Mouse (Mus musculus): ENCODE results near the gene Hps4. TPM values are rescaled to one million over a fixed set of nuclear protein-coding genes. Genes with fewer than 3 reads are reported as not detected.

The Hps4 gene
- polyA plus RNA-seq, 1 experiment from 2014 or later, result 19.3 TPM

- H3K4me1 ChIP-seq (ENCODE audit: control insufficient read depth, insufficient read depth, low read length), result peaks cover 27% of the 10 kb centered on the region; the same call in 1 of the 2 replicates
- ATAC-seq (replicated peaks; ENCODE audit: insufficient number of reproducible peaks, low FRiP score, low TSS enrichment), result no peak
These were observed 43.5 kb upstream of the Hps4 start for GRCm38 (mm10) chr5:112299399-112299798.

GRCm38 (mm10) chr5:112300112-112300511 is 42.8 kb upstream of the Hps4 start:
- H3K9me3 ChIP-seq (replicated peaks; ENCODE audit: control insufficient read depth, low read length), result no peaks in the 10 kb centered on the region
- no peaks in the 10 kb centered on the region for H3K27me3 ChIP-seq (ENCODE audit: control insufficient read depth, insufficient read depth, low read length)
- H3K9ac ChIP-seq (ENCODE audit: low read depth, low read length), result no peak overlapping the region
- H3K27ac ChIP-seq (ENCODE audit: low read depth, low read length), result no peak overlapping the region
- H3K4me1 ChIP-seq (ENCODE audit: control insufficient read depth, insufficient read depth, low read length), result peaks cover 21% of the 10 kb centered on the region; the same call in 1 of the 2 replicates
- ATAC-seq (replicated peaks; ENCODE audit: insufficient number of reproducible peaks, low FRiP score, low TSS enrichment), result no peak
- no peak overlapping the region for H3K4me2 ChIP-seq
- H3K4me3 ChIP-seq (ENCODE audit: low read depth, low read length), result no peak overlapping the region
- H3K36me3 ChIP-seq (ENCODE audit: control insufficient read depth, insufficient read depth, low read length), result no peaks in the 10 kb centered on the region
- 77% methylated on average over 2 of the region's 2 CpGs for WGBS (ENCODE audit: insufficient replicate concordance)

More at GRCm38 (mm10) chr5:112299399-112299798, 43.5 kb upstream of the Hps4 start:
- 73% methylated on average over 4 of the region's 4 CpGs for WGBS (ENCODE audit: insufficient replicate concordance)
- H3K4me2 ChIP-seq, result no peak overlapping the region
- peak overlapping the region; percentile 59; the same call in 1 of the 2 replicates for H3K27ac ChIP-seq (ENCODE audit: low read depth, low read length)
- H3K36me3 ChIP-seq (ENCODE audit: control insufficient read depth, insufficient read depth, low read length), result no peaks in the 10 kb centered on the region
- H3K4me3 ChIP-seq (ENCODE audit: low read depth, low read length), result no peak overlapping the region
- no peaks in the 10 kb centered on the region for H3K9me3 ChIP-seq (replicated peaks; ENCODE audit: control insufficient read depth, low read length)
- H3K9ac ChIP-seq (ENCODE audit: low read depth, low read length), result no peak overlapping the region
- H3K27me3 ChIP-seq (ENCODE audit: control insufficient read depth, insufficient read depth, low read length), result no peaks in the 10 kb centered on the region

- Histone ChIP-seq H3K9me3 (replicated peaks; ENCODE audit: control insufficient read depth, low read length) (no peaks in the 10 kb centered on the region), H3K4me2 (no peak overlapping the region), H3K4me3 (ENCODE audit: low read depth, low read length) (no peak overlapping the region), H3K36me3 (ENCODE audit: control insufficient read depth, insufficient read depth, low read length) (no peaks in the 10 kb centered on the region), H3K4me1 (ENCODE audit: control insufficient read depth, insufficient read depth, low read length) (peaks cover 19% of the 10 kb centered on the region; the same call in 1 of the 2 replicates), H3K9ac (ENCODE audit: low read depth, low read length) (no peak overlapping the region), H3K27me3 (ENCODE audit: control insufficient read depth, insufficient read depth, low read length) (no peaks in the 10 kb centered on the region), H3K27ac (ENCODE audit: low read depth, low read length) (no peak overlapping the region)
- 90% methylated on average over 6 of the region's 6 CpGs for WGBS (ENCODE audit: insufficient replicate concordance)
- no peak for ATAC-seq (replicated peaks; ENCODE audit: insufficient number of reproducible peaks, low FRiP score, low TSS enrichment)
These were observed 42.1 kb upstream of the Hps4 start for GRCm38 (mm10) chr5:112300721-112301308.

- Histone ChIP-seq H3K4me2 (no peak overlapping the region), H3K4me3 (ENCODE audit: low read depth, low read length) (no peak overlapping the region), H3K27ac (ENCODE audit: low read depth, low read length) (no peak overlapping the region), H3K27me3 (ENCODE audit: control insufficient read depth, insufficient read depth, low read length) (no peaks in the 10 kb centered on the region), H3K36me3 (ENCODE audit: control insufficient read depth, insufficient read depth, low read length) (no peaks in the 10 kb centered on the region), H3K9ac (ENCODE audit: low read depth, low read length) (no peak overlapping the region), H3K4me1 (ENCODE audit: control insufficient read depth, insufficient read depth, low read length) (peaks cover 12% of the 10 kb centered on the region; the same call in 1 of the 2 replicates), H3K9me3 (replicated peaks; ENCODE audit: control insufficient read depth, low read length) (no peaks in the 10 kb centered on the region)
- no peak for ATAC-seq (replicated peaks; ENCODE audit: insufficient number of reproducible peaks, low FRiP score, low TSS enrichment)
- 79% methylated on average over 4 of the region's 4 CpGs for WGBS (ENCODE audit: insufficient replicate concordance)
These were observed 41.2 kb upstream of the Hps4 start for GRCm38 (mm10) chr5:112301694-112302093.

DNA sequence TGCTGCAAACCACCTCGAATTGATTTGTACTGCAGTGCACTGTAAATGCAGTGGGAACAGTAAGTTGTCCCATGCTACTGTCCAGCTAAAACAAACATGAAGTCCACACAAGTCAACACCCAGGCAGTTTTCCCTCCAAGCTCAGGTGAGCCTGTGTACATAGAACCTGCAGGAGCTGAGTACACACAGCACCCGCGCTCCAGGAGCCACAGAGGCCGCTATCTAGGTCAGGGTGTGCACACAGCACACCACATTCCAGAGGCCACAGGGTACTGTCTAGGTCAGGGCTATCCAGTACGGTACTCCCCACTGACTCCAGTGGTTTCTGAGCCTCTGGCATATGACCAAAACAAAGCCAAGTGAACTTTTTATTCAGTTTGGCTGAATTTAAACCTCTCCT is 40.6 kb upstream of the Hps4 start:
- H3K9me3 ChIP-seq (replicated peaks; ENCODE audit: control insufficient read depth, low read length), result no peaks in the 10 kb centered on the region
- no peak overlapping the region for H3K9ac ChIP-seq (ENCODE audit: low read depth, low read length)
- H3K4me3 ChIP-seq (ENCODE audit: low read depth, low read length), result no peak overlapping the region
- no peak for ATAC-seq (replicated peaks; ENCODE audit: insufficient number of reproducible peaks, low FRiP score, low TSS enrichment)
- 85% methylated on average over 5 of the region's 5 CpGs for WGBS (ENCODE audit: insufficient replicate concordance)
- no peaks in the 10 kb centered on the region for H3K27me3 ChIP-seq (ENCODE audit: control insufficient read depth, insufficient read depth, low read length)
- H3K27ac ChIP-seq (ENCODE audit: low read depth, low read length), result no peak overlapping the region
- H3K36me3 ChIP-seq (ENCODE audit: control insufficient read depth, insufficient read depth, low read length), result no peaks in the 10 kb centered on the region
- H3K4me1 ChIP-seq (ENCODE audit: control insufficient read depth, insufficient read depth, low read length), result peaks cover 10% of the 10 kb centered on the region; the same call in 1 of the 2 replicates
- H3K4me2 ChIP-seq, result no peak overlapping the region

GRCm38 (mm10) chr5:112305842-112306241 is 37.0 kb upstream of the Hps4 start:
- Histone ChIP-seq H3K9ac (ENCODE audit: low read depth, low read length) (no peak overlapping the region), H3K27ac (ENCODE audit: low read depth, low read length) (no peak overlapping the region), H3K9me3 (replicated peaks; ENCODE audit: control insufficient read depth, low read length) (no peaks in the 10 kb centered on the region), H3K36me3 (ENCODE audit: control insufficient read depth, insufficient read depth, low read length) (peaks cover 2% of the 10 kb centered on the region; the same call in 1 of the 2 replicates), H3K4me1 (ENCODE audit: control insufficient read depth, insufficient read depth, low read length) (no peaks in the 10 kb centered on the region), H3K4me2 (no peak overlapping the region), H3K4me3 (ENCODE audit: low read depth, low read length) (no peak overlapping the region), H3K27me3 (ENCODE audit: control insufficient read depth, insufficient read depth, low read length) (no peaks in the 10 kb centered on the region)
- WGBS (ENCODE audit: insufficient replicate concordance), result 73% methylated on average over 5 of the region's 5 CpGs
- no peak for ATAC-seq (replicated peaks; ENCODE audit: insufficient number of reproducible peaks, low FRiP score, low TSS enrichment)

GRCm38 (mm10) chr5:112313222-112313885 is 29.5 kb upstream of the Hps4 start:
- no peak for ATAC-seq (replicated peaks; ENCODE audit: insufficient number of reproducible peaks, low FRiP score, low TSS enrichment)
- Histone ChIP-seq H3K4me2 (no peak overlapping the region), H3K4me1 (ENCODE audit: control insufficient read depth, insufficient read depth, low read length) (0 out of 2 replicates have a peak, but pooled peaks cover 5% of the 10 kb centered on the region), H3K36me3 (ENCODE audit: control insufficient read depth, insufficient read depth, low read length) (peaks cover 9% of the 10 kb centered on the region; the same call in 1 of the 2 replicates), H3K9ac (ENCODE audit: low read depth, low read length) (no peak overlapping the region), H3K27ac (ENCODE audit: low read depth, low read length) (no peak overlapping the region), H3K9me3 (replicated peaks; ENCODE audit: control insufficient read depth, low read length) (no peaks in the 10 kb centered on the region), H3K27me3 (ENCODE audit: control insufficient read depth, insufficient read depth, low read length) (no peaks in the 10 kb centered on the region), H3K4me3 (ENCODE audit: low read depth, low read length) (no peak overlapping the region)
- 65% methylated on average over 11 of the region's 11 CpGs for WGBS (ENCODE audit: insufficient replicate concordance)

DNA sequence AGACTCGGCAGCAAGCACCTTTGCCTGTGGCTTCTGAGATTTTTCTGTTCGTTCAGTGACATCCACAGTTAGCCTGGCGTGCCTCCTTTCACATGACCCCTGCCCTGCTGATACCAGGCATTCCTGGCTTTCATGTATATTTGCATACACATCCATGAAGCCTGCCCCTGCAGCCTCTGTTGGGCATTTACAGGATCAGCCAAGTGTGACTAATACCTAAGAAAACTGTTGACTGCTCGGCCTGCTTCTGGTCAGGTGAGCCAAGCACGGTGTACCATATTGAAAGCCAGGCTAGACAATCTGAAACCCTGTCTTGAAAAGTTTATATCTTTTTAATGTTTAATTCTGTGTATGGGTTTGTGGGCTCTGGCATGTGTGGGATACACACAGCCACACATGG is 26.4 kb upstream of the Hps4 start:
- H3K27ac ChIP-seq (ENCODE audit: low read depth, low read length), result no peak overlapping the region
- no peaks in the 10 kb centered on the region for H3K27me3 ChIP-seq (ENCODE audit: control insufficient read depth, insufficient read depth, low read length)

More for the DNA sequence above, 26.4 kb upstream of the Hps4 start:
- H3K4me1 ChIP-seq (ENCODE audit: control insufficient read depth, insufficient read depth, low read length), result 0 out of 2 replicates have a peak, but pooled peaks cover 5% of the 10 kb centered on the region
- ATAC-seq (replicated peaks; ENCODE audit: insufficient number of reproducible peaks, low FRiP score, low TSS enrichment), result no peak
- H3K9ac ChIP-seq (ENCODE audit: low read depth, low read length), result no peak overlapping the region
- 81% methylated on average over 5 of the region's 5 CpGs for WGBS (ENCODE audit: insufficient replicate concordance)
- H3K4me2 ChIP-seq, result no peak overlapping the region
- no peaks in the 10 kb centered on the region for H3K9me3 ChIP-seq (replicated peaks; ENCODE audit: control insufficient read depth, low read length)
- H3K36me3 ChIP-seq (ENCODE audit: control insufficient read depth, insufficient read depth, low read length), result 0 out of 2 replicates have a peak, but pooled peaks cover 7% of the 10 kb centered on the region
- H3K4me3 ChIP-seq (ENCODE audit: low read depth, low read length), result no peak overlapping the region
